Mouse (Mus musculus) adrenal gland, adult 10 weeks (tissue): Measurements from ENCODE around the gene Inpp5a. TPM values are rescaled to one million over a fixed set of nuclear protein-coding genes. Genes with fewer than 3 reads are reported as not detected.

Experiments
- polyA plus RNA-seq: library from polyadenylated mRNA; stranded (reverse); fragments of 350-450 nt; fragmentation: Illumina TruSeq; extraction: RNeasy Lipid Tissue Mini Kit (QIAGEN cat#74804); gene quantifications from one replicate; pipeline ENCODE4 v1.2.3, GENCODE M21; 2014; ENCODE audit warnings: low read depth, low replicate concordance

The Inpp5a gene
- polyA plus RNA-seq: 63.1 TPM

DNA sequence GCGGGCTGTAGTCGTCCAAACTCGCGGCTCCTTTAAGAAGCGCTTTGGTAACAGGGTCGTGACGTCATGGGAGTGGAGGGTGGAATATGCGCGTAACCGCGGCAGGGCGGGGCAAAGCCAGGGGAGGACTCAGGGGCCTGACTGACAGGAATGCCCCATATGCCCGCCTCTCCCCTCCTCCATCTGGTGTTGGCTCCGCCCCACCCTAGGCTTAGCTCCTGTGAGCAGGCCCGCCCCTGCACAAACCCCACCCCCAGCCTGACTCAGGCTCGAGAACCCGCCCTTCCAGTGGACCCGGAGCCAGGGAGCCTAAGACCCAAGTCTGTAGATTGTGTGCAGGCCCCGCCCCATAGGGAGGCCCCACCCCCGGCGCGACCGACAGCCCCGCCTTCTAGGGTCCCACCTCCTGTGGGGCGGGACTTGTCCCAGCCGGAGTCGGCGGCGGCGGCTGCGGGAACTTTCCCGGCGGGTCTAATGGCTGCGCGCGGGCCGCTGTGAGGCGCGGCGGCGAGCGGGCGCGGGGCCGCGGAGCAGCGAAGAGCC is at the start of gene Inpp5a:
Gene Inpp5a (plus strand): TSS at position 440 of the 543 bp plus-strand sequence.

DNA sequence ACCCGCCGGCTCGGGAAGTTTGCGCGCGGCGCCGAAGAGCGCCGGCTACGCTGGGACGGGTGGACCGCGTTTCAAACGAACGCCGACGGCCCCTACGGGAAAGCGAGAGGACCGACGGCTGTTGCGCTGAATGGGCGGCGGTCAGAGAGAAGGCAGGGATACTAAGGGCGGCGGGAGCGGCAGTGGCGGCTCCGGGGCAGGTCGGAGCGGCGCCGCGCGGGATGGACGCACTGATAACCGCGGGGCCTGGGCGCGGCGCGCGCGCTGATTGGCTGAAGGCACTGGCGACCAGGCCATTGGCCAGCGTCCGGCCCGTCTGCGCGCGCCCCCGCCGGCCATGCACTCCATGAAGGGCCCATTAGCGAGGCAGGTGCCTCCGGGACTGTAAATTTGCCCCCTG is 193.7 kb downstream of the Inpp5a start, which contains the start of gene Nkx6-2:
Gene Nkx6-2 (minus strand): TSS at position 203 of the 400 bp plus-strand sequence.

Other genes with a start within 250 kb of the Inpp5a start
- 6.5 TPM for gene Lrrc27, start 176.1 kb upstream of the Inpp5a start, polyA plus RNA-seq
- not detected for gene Stk32c, start 175.8 kb upstream of the Inpp5a start, polyA plus RNA-seq
- gene Pwwp2b, start 140.6 kb upstream of the Inpp5a start, polyA plus RNA-seq: 1.9 TPM
- gene Nkx6-2, start 193.7 kb downstream of the Inpp5a start, polyA plus RNA-seq: not detected